Mouse (Mus musculus) liver, postnatal 0 days (tissue): ENCODE results near the gene Hrh3.

Source experiments
- CTCF ChIP-seq: sonication (generic); IDR thresholded peaks from 2 replicates; pipeline ENCODE4 v1.5.1; 2016; ENCODE audit warnings: antibody characterized with exemption, low read depth
- EP300 ChIP-seq: IDR thresholded peaks from 2 replicates; pipeline ENCODE4 v1.6.1; 2016; ENCODE audit warnings: antibody characterized with exemption, low read depth, mild to moderate bottlenecking

GRCm38 (mm10) chr2:180071671-180072070, 32.6 kb downstream of the Hrh3 start:
- TF ChIP-seq EP300 (no peak), CTCF (no peak)
